Mouse (Mus musculus) urinary bladder, postnatal 14 days (tissue): Measurements from ENCODE around the gene Mitd1.

Experiments used
- DNase-seq: peaks from one replicate; pipeline ENCODE4 v3.0.0; 2021; ENCODE audit warnings: low spot score

Gene Mitd1

DNA sequence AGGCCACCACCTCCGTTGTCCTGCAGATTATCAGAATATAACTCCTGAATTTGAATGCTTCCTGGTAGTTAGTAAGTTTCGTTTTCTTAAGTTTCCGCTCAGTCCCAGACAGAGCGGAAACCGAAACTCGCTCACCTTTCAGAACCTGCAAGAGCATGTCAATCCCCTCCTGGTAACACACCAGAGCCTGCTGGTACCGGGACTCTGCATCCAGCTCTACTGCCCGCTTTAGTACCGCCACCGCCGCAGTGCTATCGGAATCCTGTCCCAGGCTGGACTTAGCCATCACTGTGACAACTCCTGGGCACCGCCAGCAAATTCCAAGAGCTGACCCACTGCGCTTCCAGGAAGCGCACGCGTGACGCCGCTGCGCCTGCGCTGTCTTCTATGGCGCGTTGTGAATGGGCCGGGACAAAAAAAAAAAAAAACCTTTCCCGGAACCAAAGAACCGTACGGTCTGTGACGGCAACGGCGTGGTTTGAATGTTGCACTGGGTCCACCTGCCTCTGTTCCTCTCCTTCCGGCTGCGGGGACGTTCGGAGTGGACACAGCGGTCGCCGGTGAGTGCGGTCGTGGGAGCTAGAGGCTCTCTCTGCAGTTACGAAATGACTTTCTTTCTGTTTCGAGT, at the start of gene Mitd1, which contains the start of gene Mrpl30:
TSS of gene Mitd1 (minus strand) at position 387 of the 628 bp plus-strand sequence.
TSS of gene Mrpl30 (plus strand) at position 453 of the 628 bp plus-strand sequence.
- DNase-seq, result peak; percentile 89

DNA sequence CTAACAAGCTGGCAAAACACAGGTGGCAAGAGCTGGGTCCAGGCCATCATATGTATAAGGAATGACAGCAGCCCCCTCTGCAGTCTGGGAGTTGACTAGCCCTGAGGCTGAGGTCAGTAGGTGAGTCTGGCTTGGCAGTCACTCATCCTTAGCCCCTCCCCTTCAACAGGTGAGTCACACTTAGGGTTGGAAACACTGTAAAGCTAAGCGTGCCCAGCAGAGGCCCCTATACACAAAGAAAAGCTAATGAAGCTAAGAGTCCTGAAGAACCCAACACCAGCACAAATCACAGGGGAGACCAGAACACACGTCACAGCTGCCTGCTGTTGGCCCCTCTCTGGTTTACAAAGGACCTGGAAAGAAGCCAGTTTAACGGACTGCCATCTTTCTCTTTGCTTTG, 41.6 kb upstream of the Mitd1 start:
- peak; percentile 64 for DNase-seq

DNA sequence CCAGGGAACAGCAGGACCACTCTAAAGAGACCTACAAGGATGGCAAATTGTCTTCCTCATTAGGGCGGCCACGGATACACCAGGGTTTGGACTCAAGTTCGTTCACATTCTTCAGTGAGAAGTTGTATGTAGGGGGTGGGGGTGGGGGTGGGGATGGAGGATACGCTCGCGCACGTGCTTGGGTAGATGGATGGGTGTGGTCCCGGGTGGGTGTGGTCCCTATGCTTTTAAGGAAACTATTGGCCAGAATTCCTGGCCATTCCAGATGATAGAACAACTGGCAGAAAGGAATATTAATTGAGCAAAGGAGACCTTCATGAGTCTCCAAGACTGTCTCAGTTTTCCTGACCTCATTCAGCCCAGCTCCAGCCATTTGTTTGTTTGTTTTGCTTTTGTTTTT, 35.8 kb upstream of the Mitd1 start:
- DNase-seq, result no peak

DNA sequence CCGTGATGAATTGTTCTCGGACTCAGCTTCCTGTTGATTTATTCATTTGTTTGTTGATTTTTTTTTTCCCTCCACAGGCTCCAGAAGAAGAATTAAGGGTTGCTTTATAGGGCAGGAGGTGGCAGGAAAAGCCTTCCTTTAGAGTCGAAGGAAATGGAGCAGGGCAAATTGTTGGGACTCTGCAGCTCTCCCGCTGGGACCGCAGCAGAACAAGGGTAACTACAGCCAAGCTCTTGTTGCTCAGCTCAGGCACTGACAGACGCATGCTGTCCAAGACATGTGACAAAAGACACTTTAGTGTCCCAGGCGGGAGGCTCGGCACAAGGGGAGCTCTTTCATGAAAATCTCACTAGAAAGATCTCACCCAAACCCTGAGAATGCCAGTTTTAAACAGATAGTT, 32.3 kb upstream of the Mitd1 start:
- DNase-seq, result no peak

DNA sequence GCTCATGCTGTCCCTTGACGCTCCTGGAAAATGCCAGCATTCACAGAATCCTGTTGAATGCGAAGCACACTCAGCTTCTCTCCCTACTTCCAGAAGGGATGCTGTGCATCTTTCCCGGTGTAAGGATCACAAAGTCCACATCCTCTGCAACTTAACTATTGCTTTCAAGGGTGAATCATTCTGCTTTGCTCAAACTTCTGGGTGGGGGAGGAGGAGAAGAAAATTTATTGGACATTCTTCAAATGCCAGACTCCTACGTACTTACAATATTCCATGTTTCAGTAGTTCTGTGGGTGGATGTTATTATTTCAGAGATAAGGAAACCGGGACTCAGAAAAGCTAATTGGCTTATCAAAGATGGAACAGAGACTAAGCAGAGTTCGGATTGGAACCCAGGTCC, 27.9 kb upstream of the Mitd1 start:
- DNase-seq, result no peak

DNA sequence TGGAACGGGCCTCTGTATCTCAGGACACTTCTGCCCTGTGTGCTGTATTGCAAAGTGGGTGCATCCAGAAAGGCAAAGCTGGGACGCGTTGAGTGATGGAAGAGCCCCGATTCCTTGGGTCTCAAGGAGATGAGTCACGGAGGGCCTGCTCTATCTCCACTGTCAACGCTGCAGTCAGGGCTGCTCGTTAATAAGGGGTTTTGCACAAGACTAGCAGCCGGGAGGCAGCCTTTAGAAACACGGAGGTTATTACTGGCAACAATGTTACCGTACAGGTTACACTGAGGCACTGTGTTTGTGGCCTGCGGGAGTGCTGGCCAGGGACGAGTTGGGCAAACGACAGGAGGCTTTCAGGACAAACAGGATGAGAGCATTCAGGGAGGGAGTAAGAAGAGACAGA, 27.5 kb upstream of the Mitd1 start:
- DNase-seq, result no peak

DNA sequence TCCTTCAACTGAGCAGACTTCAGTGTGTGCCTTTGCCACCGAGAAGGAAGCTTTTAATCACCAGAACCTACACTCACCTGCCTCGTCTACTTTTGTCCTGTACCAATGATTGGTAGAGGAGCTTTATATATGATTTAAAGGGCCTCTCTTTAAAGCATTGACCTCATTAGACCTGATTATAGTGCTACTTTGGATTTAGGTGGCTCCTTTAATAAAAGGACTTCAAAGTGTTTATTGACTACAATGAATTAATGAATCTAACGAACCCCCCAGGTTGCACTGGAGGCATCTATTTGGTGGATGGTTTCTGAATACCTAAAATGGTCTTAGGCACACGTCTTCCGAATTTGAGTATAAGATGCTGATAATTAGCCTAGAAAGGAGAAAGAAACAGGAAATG, 26.2 kb upstream of the Mitd1 start, which contains the start of gene Lyg2:
TSS of gene Lyg2 (minus strand) at position 101 of the 400 bp plus-strand sequence.
- no peak for DNase-seq

DNA sequence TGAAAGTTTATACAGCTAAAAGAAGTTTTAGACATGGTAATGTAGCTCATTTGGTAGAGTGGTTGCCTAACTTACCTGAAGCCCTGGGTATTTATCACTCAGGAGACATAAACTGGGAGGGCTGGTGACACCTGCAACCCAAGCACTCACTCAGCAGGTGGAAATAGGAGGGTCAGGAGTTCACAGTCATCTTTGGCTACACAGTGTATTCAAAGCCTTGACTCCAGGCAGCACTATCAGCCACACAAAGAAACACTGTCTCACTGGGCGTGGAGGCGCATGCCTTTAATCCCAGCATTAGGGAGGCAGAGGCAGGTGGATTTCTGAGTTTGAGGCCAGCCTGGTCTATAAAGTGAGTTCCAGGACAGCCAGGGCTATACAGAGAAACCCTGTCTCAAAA, 22.5 kb upstream of the Mitd1 start:
- DNase-seq, result no peak

DNA sequence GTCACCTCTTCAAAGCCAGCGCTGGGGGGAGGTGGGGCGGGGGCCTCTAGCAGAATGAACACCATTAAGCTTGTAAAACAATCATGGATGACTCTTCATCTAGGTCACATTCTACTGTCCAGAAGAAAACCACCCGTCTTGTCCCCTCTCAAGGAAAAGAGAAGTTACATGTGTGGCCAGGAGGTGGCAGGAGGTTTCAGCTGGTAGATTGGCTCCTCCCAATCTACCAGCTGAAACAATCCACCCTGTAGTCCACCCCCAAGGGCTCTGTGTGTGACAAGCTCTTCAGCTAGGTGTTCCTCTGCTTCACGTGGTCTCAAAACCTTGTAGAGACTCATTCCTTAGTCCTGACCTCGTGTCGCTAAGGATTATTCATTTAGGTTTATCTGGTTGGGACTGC, 13.0 kb upstream of the Mitd1 start:
- DNase-seq, result peak; percentile 18

DNA sequence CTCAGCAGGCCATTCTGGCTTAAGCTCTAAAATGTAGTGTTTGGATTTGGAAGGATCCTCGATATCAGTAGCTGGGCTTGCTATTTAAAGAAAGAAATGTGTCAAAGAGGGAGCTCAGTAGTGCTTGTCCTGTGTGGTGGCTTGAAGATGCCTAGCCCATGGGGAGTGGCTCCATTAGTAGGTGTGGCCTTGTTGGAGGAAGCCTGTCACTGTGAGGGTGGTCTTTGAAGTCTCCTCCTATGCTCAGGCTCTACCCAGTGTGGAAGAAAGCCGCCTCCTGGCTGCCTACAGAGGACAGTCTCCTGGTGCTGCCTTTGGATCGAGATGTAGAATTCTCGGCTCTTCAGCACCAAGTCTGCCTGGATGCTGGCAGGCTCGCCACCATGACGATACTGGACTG, 10.1 kb upstream of the Mitd1 start:
- DNase-seq, result no peak

DNA sequence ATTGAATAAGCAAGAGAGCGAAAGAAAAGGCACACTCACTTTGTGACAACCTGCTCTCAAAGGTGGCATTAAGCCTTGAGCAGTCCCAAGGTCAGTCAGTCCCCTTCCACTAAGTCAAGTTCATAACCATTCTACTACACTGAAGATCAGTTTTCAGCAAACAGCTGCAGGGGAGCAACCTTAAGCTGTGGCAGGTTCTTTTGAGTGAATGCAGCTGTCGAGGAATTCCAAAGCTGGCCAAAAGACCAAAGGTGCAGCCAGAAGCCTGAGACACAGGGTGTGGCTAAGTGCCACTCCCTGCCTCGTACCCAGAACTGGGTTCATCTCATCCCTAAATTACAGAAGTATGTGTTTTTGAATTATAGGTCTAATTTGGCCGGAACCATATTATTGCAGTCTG, 9.6 kb upstream of the Mitd1 start:
- DNase-seq, result no peak

DNA sequence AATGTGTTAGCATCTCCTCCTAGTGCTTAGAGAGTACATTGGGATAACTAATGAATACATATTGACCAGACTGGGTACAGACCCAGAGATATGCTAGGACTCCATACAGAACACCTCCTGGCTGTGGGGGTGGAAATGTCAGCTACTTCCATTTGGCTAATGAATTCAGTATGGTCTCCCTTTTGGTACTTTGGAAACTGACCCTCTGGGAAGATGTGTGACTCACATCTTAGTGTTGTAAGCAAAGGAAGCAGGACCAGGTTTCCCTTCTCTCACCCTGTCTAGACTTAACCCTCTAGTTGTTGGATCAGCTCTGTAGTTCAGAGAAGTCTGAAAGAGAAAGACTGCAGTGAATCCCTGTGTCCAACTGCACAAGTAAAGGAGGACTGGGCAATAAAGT, 4.4 kb upstream of the Mitd1 start:
- no peak for DNase-seq

DNA sequence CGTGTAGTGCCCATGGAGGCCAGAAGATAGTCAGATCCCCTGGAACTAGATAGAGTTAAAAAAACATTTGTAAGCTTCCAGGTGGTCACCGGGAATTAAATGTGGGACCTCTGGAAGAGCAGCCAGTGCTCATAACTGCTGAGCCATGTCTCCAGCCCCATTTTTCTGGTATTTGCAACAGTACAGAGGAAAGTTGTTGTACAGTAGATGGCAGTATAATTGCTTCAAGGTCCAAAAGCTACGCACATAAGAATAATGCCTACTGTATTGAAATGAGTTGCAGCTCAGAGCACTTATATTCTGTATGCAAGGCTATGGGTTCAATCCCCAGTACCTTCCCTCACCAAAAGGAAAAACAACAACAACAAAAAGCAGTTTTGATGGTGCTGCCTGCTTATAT, 1.2 kb upstream of the Mitd1 start:
- DNase-seq, result no peak

DNA sequence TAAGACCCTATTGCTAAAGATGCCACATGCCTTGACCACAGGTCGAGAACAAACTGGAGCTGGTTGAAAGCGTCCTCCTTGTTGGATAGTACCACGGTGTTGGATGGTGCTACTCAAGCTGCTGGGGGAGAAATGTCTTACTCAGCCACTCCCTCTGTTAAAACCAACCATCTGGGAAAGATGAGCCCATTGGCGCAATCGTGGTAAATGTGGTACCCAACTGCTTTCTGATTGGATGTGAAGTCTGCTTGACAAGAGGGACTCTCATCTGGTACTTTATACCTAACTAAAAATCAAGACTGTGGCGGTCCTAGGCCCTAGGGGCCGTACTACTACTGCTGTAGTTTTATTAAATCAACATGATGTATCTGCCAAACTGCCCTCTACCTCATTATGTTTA, 1.0 kb downstream of the Mitd1 start:
- no peak for DNase-seq

DNA sequence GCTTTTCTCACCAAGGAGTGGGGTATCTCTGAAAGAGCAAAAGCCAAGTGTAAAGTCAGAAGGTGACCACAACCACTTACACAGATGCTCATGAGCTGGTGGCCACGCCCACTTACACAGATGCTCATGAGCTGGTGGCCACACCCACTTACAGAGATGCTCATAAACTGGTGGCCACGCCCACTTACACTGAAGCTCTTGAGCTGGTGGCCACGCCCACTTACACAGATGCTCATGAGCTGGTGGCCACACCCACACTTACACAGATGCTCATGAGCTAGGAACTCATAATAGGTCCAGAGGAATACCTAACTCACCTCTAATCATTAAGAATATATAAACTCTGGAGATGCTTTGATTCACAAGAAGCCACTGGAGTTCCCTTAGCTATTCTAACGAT, 5.8 kb downstream of the Mitd1 start:
- no peak for DNase-seq

DNA sequence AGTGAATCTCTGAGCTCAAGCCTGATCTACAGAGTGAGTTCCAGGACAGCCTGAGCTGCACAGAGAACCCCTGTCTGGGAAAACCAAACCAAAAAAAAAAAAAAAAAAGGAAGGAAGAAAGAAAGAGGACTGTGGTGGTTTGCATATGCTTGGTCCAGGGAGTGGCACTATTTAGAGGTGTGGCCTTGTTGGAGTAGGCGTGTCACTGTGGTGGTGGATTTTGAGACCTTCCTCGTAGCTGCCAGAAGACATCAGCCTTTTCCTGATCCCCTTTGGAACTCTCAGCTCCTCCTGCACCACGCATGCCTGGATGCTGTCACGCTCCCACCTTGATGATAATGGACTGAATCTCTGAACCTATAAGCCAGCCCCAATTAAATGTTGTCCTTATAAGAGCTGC, 6.8 kb downstream of the Mitd1 start:
- DNase-seq, result no peak

DNA sequence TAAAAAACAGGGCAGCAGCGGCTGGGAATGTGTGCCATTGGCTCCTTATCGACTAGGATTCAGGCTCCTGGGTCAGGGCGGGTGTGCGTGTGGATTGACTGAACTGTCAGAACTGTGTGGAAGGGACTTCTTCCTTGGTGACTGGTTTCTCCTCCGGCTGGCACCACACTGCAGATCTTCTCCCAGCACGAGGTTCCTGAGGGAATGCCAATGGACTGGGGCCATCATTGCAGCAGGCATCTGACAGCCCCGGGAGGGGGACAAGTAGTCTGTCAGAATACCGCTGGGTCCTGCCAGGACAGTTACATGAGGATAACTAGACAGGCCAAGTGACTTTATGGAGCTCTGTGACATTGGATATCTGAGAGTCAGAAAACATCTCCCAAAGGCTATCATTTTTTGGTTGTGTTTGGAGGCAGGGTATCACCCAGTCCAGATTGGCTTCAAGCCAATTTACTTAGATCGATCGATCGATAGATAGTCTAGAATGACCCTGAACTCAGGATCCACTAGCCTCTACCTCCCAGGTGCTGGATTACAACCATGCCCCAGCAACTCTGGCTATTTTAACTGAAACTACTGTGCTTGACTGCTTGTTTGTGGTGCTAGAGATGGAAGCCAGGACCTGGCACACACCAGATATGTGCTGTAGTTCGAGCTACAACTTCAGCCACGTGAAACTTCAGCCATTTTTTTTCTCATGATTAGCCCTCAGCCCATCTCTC, 12.3 kb downstream of the Mitd1 start:
- no peak for DNase-seq

DNA sequence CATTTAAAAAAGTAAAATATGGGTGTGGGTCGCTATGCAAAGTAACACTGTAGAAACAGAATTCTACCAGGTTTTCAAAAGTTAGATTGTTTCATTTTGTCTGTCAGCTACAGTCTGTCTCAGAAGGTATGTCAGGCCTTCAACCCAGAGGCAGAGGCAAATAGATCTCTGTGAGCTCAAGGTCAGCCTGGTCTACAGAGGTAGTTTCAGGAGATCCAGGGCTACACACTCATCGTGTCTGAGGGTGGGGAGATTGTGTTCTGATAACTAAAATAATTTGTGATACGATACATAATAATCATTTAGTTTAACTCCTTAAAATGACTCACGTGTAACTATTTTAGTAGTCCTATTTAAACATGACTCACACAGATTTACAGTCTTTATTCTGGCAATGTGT, 17.1 kb downstream of the Mitd1 start:
- DNase-seq, result no peak

DNA sequence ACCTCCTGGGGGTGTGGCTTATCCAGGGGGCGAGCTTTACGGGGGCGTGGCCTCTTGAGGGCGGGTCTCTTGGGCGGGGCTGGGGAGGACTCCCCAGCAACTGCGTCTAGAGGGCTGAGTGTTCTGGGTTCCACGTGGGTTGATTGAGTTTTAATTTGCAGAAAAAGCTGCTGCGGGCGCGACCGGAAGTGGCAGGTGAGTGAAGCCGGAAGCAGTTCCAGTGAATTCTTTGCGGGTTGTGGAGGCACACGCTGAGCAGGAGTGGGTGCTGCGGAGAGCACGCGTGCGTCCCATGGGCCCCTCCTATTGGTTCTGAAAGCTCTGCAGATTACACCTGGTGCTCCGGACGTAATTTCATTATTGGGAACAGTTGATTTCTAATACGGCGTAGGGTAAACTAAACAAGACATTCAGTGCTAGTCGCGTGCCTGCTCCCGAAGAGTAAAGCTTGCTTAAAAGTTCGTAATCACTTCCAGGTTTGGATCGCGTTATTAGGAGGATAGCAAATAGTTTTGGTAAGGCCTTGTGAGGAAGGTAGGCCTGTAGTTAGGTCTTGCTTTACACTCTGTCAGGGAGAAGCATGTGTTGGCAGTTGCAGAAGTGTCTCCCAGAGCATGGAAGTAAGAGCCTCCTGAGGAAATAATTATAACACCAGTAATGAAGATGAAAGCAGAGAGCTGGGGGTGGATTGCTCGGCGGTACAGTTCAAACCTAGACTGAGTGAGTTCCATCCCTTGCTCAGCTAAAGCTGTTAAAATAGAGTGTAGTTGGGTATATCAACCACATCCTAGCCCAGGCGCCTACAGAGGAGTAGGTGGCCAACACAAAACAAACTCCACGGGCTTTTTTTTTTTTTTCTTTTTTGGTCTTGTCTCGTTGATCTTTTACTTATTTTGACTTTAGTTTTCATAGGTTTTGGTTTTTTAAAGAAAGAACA, 17.8 kb downstream of the Mitd1 start:
- DNase-seq, result peak; percentile 82

DNA sequence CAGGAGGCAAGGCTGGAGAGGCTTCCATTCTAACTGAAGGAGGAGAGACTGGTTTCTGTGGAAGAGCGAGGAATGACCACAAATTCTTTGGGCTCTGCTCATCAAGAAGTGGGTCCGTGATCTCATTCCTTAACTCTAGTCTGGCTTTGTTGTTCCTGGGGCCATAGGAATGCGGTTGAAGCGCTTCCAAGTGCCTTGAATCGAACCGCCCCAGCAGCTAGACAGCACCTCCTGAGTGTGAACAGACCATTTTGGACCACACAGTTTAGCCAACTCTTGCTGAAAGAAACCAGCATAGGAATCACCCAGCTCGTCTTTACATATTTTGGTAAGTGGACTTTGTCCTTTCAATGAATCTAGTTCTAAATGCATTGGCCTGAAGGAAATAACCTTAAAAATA, 18.5 kb downstream of the Mitd1 start, which contains the start of gene Lipt1:
TSS of gene Lipt1 (plus strand) at position 35 of the 400 bp plus-strand sequence.
- DNase-seq, result peak; percentile 41

DNA sequence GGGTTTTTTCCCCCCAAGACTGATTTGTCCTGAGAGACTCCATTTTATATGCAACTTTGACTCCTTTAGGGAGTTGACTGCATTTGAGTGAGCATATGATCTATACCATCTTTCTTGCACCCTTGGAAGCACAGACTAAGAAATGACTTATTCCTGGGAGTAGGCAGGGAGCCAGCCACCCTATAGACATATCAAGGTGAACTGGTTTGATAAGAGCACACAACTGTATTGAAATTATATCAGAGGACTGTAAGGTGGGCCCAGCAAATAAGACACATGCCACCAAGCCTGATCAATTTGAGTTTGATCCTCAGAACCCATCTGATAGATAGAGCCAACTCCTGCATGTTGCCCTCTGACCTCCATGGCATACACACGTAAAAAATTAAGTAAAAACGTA, 20.8 kb downstream of the Mitd1 start:
- no peak for DNase-seq

DNA sequence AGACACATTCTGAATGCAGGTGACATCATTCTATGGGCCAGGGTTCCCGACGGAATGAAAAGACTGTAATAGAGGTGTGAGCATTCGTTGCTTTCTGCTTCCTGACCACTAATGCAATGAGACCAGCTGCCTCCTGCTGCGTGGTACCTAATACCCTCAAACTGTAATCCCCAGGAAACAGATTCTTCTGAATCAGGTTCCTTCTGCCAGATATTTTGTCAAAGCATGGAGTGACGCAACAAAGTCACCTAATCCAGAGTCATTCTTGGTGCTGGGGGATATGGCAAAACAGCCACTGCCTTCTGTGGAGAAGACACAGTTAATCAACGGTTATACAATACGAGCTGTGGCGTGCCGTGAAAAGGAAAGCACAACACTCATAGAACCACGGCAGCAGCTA, 21.6 kb downstream of the Mitd1 start:
- DNase-seq, result no peak
